Mouse (Mus musculus): ENCODE data around the gene Scel.

Scel gene

GRCm38 (mm10) chr14:103575854-103576253 is 62.7 kb downstream of the Scel start:
- peak; percentile 16 to 17 for DNase-seq

- no peak for DNase-seq
Measured at GRCm38 (mm10) chr14:103577011-103577410, 63.9 kb downstream of the Scel start.

- no peak for DNase-seq
Measured at GRCm38 (mm10) chr14:103586662-103587061, 73.5 kb downstream of the Scel start.

- no peak for DNase-seq
Measured at GRCm38 (mm10) chr14:103587208-103587900, 74.2 kb downstream of the Scel start.

- peak; percentile 63 to 64 for DNase-seq
Measured at GRCm38 (mm10) chr14:103589819-103590218, 76.7 kb downstream of the Scel start.

- no peak for DNase-seq
Measured at GRCm38 (mm10) chr14:103595870-103596269, 82.7 kb downstream of the Scel start.

- peak in 1 of 2 experiments; percentile 7 for DNase-seq
Measured at GRCm38 (mm10) chr14:103608063-103608462, 94.9 kb downstream of the Scel start.

GRCm38 (mm10) chr14:103613573-103614271 is 100.6 kb downstream of the Scel start:
- no peak for DNase-seq

GRCm38 (mm10) chr14:103614272-103614587 is 101.1 kb downstream of the Scel start:
- no peak for DNase-seq

- DNase-seq = no peak
Measured at GRCm38 (mm10) chr14:103619756-103620155, 106.6 kb downstream of the Scel start.

- no peak for DNase-seq
Measured at GRCm38 (mm10) chr14:103621207-103621606, 108.1 kb downstream of the Scel start.

- no peak for DNase-seq
Measured at GRCm38 (mm10) chr14:103626100-103626499, 113.0 kb downstream of the Scel start.

- DNase-seq = no peak
Measured at GRCm38 (mm10) chr14:103629639-103630364, 116.7 kb downstream of the Scel start.

GRCm38 (mm10) chr14:103630545-103630944 is 117.4 kb downstream of the Scel start:
- DNase-seq = peak; percentile 17 to 43

- no peak for DNase-seq
Measured at GRCm38 (mm10) chr14:103643933-103644332, 130.8 kb downstream of the Scel start.

- DNase-seq = no peak
Measured at GRCm38 (mm10) chr14:103647981-103648380, 134.8 kb downstream of the Scel start.

GRCm38 (mm10) chr14:103648623-103649255 is 135.6 kb downstream of the Scel start:
- DNase-seq = peak; percentile 16 to 43

- no peak for DNase-seq
Measured at GRCm38 (mm10) chr14:103649302-103649701, 136.2 kb downstream of the Scel start.

- DNase-seq = peak; percentile 97 to 98
Measured at GRCm38 (mm10) chr14:103649896-103650334, 136.8 kb downstream of the Scel start, which contains the start of gene Slain1. Gene Slain1, plus strand, starts transcription at chr14:103650228.

GRCm38 (mm10) chr14:103650413-103651101 is 137.4 kb downstream of the Scel start:
- peak; percentile 88 to 90 for DNase-seq

- no peak for DNase-seq
Measured at GRCm38 (mm10) chr14:103651106-103651505, 138.0 kb downstream of the Scel start.

- DNase-seq = no peak
Measured at GRCm38 (mm10) chr14:103651562-103651961, 138.4 kb downstream of the Scel start.

Data from cerebellum, postnatal 14 days (tissue).